Mouse (Mus musculus) megakaryocyte progenitor cell, adult 5-6 weeks (primary cell): ENCODE results near the gene Arl3. TPM values are rescaled to one million over a fixed set of nuclear protein-coding genes. Genes with fewer than 3 reads are reported as not detected.
"Not testable (repeated sequence)": the region's sequence is repeated elsewhere in the genome, so short reads cannot be mapped to it uniquely, and the experiment has no call there.

ENCODE experiments used
- ATAC-seq: replicated peaks from 2 replicates; pipeline ENCODE4 v1.8.0; 2016; ENCODE audit warnings: mild to moderate bottlenecking, moderate TSS enrichment, inconsistent platforms; ENCODE audit not compliant: poor library complexity
- total RNA-seq, 2 experiments: library from RNA; stranded (forward) in 1 of 2; stranded (reverse) in 1 of 2; fragments of 157-497, 149-512 nt in 1 of 2; fragments of 200-1000 nt in 1 of 2; gene quantifications; 2 replicates each; pipeline versions ENCODE4 v1.2.3 to v1.2.4; 2015 to 2017

The Arl3 gene
- total RNA-seq, 2 experiments from 2014 or later: 10.2 to 15.6 TPM

DNA sequence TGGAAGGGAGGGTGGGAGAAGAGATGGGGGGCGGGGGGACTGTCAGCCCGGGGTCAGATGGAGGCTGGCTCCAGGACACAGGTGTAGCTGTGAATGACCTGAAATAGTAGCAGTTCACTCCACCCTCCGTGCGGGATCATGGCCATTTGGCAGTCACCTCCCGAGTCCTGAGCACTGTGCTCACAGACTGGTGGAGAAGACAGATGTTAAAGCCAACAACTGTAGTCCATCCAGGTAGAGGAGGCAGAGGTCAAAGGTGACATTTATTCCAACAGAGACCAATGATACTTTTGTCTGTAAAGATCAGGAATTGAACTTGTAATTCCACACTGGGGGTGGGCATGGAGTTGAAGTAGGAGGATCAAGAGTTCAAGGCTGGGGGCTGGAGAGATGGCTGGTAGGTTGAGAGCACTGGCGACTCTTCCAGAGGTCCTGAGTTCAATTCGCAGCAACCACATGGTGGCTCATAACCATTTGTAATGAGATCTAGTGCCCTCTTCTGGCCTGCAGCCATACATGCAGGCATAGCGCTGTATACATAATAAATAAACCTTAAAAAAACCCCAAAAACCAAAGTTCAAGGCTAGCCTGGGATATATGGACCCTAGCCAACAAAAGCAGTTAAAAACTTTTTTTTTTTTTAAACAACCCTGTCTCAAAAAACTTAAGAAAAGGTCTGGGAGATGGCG, 19.9 kb upstream of the Arl3 start:
- ATAC-seq: no peak

DNA sequence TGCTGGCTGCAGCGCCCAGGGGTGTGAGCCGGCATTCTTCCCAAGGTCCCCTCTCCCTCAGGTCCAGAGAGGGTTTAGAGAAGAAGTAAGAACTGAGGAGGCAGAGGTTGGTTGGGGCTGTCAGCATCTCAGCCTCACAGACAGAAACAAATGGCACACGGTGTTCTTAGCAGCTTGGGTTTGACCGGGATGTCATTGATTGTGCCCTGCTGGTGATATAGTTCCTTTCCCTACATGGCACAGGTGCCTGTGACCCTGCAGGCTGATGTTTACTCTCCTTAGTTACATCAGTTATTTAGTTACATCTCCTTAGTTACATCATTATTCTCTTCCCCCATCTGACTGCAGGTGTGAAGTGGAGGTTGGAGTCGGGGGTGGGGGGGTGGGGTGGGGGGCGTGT, 18.6 kb upstream of the Arl3 start:
- no peak for ATAC-seq

DNA sequence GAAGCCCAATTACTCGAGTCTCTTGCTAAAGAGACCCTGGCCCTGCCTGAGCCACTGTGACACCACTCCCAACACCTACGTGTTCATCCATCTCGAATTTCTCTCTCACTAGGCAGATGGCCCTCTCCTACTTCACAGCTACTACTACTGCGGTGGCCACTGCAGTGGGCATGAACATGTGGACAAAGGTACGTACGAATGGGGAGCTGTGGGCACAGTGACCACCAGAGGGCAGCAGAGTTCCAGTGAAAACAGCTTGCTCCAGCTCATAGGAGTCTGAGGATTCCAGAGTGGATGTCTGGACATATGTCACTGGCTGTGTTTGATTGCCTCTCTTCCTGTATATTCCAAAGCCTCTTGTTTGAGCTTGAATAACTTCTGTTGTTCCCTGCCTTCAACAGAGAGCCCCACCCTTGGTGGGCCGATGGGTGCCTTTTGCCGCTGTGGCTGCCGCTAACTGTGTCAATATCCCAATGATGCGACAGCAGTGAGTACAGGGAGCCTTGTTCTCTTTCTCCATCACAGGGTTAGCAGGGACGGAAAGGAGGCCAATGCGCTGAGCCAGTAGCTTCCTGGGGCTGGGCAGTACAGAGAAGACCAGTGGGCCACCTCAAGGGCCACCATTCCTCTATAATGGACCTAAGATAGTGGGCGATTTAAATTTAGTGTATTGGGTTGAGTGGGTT, 15.0 kb upstream of the Arl3 start:
- ATAC-seq: peak; percentile 94

DNA sequence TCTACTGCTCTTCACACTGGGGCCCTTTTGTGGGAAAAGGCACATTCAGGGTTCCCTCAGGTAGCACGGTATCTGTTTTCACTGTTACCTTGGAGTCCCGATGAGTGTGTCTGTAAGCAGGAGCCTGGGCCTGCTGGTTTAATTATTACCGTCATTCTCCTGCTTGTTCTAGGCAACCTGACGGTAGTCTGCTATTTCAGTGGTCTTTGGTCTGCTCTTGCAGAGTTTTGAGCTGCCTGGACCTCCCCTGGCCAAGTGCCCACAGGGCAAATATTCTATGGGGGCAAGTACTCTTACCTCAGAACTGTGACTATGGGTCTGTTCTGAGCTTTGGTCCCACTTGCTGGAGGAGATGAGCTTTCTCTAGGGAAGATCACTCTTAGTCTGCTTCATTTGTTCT, 2.2 kb upstream of the Arl3 start:
- no peak for ATAC-seq

DNA sequence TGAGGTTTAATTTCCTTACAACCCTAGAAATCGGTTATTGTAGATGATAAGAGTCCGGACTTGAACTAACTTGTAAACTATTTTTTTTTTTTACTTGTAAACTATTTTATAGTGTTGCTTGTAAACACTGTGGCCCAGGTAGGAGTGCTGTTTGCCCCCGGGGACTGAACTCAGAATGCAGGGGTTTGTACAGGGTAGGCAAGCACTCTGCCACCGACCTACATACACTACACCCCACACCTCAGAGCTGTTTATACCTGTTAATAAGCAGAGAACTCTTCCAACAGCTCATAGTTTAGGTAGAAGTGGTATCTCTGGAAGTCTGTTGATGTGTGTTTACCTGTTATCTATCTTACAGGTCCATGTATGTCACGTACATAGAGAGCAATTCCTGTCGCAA, 992 bp upstream of the Arl3 start:
- no peak for ATAC-seq

DNA sequence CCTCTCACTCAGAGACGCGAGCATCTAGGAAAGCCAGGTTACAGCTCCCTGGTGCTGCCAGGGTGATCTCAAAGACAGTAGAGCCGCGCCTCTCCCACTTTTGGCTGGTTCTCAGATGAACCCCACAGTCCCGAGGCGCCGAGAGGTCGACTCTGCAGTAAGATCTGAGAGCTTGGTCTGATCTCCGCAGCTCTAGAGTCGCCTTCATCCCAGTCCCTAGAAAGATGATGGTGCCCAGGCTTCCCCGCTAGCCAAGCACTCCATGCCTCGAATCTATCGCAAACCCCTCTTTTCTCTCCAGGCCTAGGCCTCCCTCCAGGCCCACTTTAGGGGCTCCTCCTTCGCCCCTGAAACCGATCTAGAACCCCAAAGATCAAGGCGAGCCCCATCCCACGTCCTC, 450 bp downstream of the Arl3 start:
- peak; percentile 3; the same call in 1 of the 2 replicates for ATAC-seq

DNA sequence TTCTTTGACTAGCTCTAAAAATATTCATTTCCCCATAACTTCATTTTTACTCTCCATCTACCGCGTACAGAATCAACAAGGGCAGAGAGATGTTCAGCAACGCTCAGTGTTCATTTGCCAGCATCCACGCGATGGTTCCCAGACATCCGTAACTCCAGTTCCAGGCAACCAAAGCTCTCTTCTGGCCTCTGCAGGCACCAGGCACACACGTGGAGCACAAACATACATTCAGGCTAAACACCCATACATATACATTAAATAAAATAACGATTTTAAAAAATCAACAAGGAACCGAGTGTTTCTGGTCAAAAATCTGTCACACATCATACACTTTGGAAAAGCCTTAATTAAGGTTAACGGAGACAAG, 1.1 kb downstream of the Arl3 start:
- no peak for ATAC-seq

DNA sequence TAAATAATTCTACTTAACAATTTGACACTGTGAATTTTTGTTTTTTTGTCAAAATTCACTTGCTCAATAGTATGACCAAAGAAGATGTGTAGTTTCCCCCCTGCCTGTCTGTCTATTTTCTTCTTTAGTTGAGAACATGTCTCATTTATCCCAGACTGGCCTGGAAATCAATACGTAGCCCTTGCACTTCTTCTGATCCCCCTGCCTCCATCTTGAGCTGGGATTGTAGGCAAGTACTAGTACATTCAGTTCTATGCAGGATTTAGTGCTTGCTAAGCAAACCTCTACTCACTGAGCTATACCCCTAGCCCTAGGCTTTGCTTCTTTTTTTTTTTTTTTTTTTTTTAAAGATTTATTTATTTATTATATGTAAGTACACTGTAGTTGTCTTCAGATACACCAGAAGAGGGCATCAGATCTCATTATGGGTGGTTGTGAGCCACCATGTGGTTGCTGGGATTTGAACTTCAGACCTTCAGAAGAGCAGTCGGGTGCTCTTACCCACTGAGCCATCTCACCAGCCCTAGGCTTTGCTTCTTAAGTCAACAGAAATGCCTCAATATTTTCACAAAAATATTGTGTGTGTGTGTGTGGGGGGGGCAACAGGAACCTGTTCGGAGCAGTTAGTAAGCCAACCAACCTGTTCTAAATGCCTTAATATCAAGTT, 1.7 kb downstream of the Arl3 start:
- ATAC-seq: not testable (repeated sequence)

DNA sequence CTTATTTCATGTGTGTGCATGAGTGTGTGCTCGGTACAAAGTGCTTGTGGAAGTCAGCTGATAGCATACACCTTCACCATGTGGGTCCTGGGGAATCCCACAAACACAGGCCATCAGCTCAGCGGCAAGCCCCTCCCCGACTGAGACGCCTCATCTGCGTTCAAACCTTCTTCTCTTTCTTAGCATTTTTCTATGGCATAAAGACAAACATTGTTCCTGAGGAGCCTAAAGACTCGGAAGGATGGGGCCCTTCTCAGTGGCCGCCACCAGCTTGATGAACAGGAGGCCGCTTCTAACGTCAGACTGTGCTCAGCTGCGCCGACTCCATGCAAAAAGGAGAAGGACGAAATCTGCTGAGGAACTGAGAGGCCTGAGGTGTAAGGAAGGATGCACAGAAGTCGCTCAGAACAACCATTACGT, 8.9 kb downstream of the Arl3 start:
- no peak for ATAC-seq

DNA sequence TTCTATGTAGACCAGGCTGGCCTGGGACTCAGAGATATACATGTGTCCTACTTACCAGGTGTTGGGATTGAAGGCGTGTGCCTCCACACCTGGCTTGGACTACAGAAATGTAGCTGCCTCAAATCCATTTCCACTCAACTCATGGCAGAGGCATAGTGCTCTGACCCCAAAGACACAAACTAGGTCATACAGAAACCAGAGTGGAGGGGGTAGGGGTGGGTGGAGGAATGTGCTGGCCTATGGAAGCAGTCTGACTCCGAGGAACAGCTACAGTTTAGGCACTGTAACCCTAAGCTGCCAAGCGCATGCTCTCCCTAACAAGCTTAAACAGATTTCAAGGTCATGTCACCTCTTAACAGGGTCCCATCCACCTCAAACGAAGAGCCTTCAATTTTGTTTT, 9.4 kb downstream of the Arl3 start:
- ATAC-seq: no peak

DNA sequence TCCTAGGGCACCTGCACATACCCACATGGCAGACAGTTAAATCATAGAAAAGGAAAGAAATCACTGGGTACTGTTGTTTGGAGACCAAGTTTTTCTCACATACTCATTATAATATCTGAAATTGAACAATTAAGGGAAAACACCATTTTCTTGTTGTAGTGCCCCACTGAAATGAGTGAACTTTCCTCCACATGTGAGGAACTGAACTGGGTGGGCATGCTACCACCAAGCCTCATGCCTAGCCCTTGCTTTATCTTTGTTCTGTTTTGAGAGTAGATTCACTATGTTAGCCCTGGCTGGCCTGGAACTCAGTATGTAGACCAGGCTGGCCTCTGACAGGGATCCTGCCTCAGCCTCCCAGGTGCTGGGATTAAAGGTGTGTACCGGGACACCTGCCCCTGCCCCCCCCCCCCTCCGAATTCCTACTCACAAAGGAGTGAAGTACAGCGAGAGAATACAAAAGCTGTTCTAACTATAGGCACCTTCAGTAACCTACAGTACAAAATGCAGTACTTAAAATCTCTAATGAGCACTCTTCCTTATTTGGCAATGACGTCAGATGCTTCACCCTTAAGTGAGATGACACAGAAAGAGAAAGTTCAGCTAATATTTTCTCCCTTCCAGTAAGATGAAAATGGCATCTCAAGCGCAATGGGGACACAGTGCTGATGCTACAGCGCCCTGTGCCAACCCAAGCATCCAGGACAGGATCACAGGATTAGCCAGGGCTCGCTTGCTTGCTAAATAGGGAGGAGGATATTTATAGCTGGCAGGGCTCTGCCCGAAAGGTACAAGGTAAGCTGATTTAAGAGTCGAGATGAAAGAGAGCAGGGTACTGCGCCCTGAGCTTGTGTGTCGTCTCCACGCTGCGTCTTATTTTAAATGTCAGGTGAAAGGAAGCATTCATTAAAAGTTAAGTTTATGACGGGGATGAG, 10.2 kb downstream of the Arl3 start:
- no peak for ATAC-seq

DNA sequence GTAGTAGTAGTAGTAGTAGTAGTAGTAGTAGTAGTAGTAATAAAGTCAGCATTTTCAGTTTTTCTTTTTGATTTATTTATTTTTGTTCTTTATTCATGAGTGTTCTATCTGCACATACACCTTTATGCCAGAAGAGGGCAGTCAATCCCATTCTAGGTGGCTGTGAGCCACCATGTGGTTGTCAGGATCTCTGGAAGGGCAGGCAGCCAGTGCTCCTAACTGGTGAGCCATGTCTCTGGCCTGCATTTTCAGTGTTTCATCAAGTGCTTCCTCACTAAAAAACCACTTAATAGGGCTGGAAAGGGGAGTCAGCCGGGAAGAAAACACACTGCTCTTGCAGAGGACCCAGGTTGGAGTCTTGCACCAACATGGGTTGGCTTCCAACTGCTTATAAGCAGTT, 10.9 kb downstream of the Arl3 start:
- ATAC-seq: peak; percentile 98

DNA sequence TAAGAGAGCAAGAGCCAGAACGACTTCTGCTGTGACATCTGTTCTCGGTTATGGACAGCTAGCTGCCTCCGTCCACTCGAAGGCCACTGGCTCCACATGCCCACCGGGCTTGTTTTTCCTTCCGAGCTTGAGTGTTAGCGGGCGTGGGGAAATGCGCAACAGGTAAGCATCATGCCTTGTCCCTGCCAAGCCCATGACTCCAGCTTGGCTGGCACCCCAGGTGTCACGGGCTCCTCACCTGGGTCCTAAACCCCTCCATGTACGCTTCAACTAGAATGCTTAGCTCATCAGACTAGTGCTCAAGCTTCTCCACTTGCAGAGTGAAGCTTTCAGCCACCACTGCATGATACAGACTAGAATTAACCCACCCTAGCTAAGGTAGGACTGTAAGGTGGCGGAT, 14.4 kb downstream of the Arl3 start:
- no peak for ATAC-seq

DNA sequence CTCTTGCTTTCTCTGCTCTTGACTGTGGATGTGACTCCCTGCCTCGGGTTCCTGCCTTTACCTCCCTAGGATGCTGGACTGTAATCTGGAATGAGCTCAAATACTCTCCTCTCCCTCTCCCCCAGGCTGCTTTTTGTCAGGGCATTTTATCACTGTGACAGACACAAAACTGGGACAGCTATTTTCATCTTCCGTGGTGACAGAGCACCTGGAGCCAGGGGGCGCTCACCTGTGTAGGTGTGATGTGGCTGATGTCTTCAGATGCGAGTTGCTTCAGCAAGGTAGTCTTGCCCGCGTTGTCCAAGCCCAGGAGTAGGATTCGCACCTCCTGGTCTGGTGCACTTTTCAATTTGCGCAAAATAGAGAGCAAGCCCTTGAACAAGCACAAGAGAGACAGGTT, 15.0 kb downstream of the Arl3 start:
- ATAC-seq: no peak

DNA sequence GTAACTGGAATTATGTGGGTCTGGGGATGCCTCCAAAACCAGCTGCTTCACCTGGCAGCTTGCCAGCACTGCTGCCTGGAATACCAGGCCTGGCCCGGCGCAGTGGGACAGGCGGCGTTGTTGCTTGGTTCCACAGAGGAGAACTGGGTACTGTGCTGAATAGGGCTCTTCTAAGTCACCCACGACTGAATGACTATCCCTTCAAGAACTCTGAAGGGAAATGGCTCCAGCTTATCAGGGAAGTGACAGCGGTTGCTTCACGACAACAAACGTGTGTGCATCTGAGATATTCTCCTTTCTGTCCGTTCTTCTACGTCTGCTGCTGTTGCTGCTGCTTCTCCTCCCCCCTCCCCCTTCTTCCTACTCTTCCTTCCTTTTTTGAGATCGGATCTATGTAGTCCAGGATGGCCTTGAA, 19.4 kb downstream of the Arl3 start:
- peak; percentile 98 for ATAC-seq

DNA sequence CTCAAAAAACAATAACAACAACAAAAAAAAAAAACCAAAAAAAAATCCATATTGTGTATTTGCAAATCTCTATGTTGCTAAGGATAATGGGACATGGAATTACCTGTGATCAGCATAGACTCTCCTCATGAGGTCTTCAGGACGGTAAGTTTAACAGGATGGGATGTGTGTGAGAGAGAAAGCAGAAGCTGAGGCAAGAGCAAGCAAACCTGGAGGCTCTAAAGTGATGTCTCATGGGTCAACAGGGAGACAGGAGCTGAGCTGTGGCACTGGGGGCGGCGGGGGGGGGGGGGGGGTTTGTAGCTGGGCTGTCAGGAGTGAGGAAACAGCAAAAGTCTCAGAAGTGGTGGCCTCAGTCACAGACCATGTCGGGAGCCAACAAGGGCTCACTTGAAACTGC, 20.5 kb downstream of the Arl3 start:
- ATAC-seq: no peak

DNA sequence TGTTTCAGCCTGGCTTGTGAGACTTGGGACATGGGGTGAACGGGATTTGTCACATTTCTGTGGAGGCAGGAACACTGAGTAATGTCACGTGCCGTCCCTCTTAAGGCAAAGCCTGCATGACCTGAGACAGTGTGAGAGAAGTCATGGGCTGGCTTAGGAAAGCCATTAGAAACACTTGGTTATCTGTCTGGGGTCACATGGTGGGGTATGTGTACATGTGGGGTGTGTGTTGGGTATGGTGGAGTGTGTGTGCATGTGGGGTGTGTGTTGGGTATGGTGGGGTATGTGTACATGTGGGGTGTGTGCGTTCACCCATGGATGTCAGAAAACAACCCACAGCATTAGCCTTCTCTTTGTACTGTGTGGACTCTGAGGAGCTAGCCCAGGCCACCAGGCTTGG, 22.6 kb downstream of the Arl3 start:
- ATAC-seq: no peak

DNA sequence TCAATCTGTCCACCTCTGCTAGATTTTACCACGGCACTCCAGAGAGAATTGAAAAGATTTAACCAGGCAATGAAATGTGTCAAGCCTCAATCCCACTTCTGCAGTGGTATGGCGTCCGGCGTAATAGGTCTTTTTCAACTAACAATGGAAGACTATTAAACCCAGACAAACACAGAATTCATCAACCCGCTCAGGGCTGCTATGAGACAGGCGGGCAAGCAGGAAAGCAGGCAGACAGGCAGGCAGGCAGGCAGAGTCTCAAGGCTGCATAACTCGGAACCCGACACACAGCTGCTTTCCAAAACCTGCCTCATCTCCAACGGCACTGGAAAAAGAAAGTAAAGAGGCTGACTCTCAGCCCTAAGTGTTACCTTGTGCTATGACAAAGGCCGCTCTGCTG, 24.9 kb downstream of the Arl3 start:
- ATAC-seq: no peak

DNA sequence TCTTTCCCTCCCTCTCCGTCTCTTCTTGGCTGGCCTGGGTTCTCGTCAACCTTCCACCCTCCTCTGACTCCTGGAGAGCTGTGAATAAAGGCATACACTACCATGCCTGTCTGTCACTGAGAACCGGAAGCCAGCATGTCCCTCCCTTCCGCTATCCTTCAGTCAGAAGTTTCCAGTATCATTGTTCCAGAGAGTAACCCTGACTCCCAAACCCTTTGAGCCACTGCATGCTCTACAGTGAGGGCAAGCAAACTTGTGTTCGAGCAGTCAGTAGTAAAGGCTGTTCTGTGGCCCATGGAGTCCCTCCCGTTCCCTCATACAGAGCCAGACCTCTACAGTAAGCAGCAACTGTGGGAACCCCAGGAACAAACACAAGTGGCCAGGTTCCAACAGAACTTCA, 25.4 kb downstream of the Arl3 start:
- ATAC-seq: no peak

DNA sequence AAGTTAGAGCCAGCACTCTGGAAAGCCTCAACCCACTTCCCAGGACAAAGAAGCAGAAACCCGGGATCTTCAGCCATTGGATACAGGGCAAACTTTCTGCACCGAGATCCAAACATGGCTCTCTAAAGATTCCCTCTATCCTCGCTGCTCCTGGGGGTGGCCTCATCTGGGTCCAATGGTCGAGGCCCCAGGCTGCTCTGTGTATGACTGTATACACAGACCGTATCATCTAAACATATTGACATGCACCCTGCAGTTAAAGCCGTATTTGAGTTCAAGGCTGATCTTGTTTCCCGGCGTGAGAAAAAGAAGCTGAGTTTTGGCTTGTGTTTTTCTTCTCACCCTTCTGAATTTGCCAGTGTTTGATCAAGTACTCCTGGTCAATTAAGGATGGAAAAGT, 30.2 kb downstream of the Arl3 start:
- ATAC-seq: no peak

DNA sequence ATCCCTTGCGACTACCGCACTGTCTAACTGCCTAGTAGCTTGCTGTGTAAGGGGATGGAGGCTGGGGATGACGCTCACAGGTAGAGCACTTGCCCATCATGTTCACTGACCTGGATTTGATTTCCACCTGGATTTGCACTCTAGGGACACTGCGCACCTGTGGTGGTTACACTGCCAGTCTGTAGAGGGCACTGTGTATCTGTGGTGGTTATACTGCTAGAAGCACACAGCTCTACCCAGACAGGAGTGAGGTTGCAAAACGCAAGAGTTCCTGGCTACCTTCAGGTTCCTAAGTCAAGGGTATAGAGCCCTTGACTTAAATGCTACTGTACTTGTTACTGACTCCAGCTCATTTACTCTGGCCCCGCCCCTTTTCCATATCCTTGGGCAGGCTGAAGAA, 34.8 kb downstream of the Arl3 start:
- peak; percentile 72 for ATAC-seq
